Mouse (Mus musculus) MEL (cell line): ENCODE results near the gene Usp44. TPM values are rescaled to one million over a fixed set of nuclear protein-coding genes. Genes with fewer than 3 reads are reported as not detected.

Experiments used
- DNase-seq: peaks from one replicate; pipeline ENCODE4 v3.0.0; 2011; ENCODE audit warnings: low read depth, low spot score
- H3K27ac ChIP-seq: 2 replicates; pipeline ENCODE4 v1.5.1; 2012; ENCODE audit warnings: low read depth, mild to moderate bottlenecking, control low read depth, low read length, moderate library complexity; ENCODE audit not compliant: control insufficient read depth
- H3K27me3 ChIP-seq, 2 experiments: fragments of 150-350 bp in 1 of 2; sonication (generic) in 1 of 2; 2 replicates each; pipeline ENCODE4 v1.6.1; 2012; ENCODE audit warnings: low read length in 2 of 2, mild to moderate bottlenecking in 2 of 2, improper control_type of control experiment in 1 of 2, moderate library complexity in 1 of 2; ENCODE audit not compliant: insufficient read depth in 2 of 2, control insufficient read depth in 1 of 2
- H3K36me3 ChIP-seq, 2 experiments: 2 replicates each; pipeline ENCODE4 v1.6.1; 2012 to 2014; ENCODE audit warnings: low read length in 2 of 2, improper control_type of control experiment in 1 of 2, inconsistent platforms in 1 of 2, mild to moderate bottlenecking in 1 of 2; ENCODE audit not compliant: insufficient read depth in 2 of 2, control insufficient read depth in 1 of 2
- H3K4me1 ChIP-seq, 2 experiments: fragments of 150-350 bp in 1 of 2; sonication (generic) in 1 of 2; 2 replicates each; pipeline ENCODE4 v1.6.1; 2012; ENCODE audit warnings: low read length in 2 of 2, improper control_type of control experiment in 1 of 2, mild to moderate bottlenecking in 1 of 2; ENCODE audit not compliant: insufficient read depth in 2 of 2, control insufficient read depth in 1 of 2
- H3K4me3 ChIP-seq, 2 experiments: fragments of 150-350 bp in 1 of 2; sonication (generic) in 1 of 2; 2 replicates each; pipeline ENCODE4 v1.5.1; 2012; ENCODE audit warnings: low read depth in 2 of 2, low read length in 2 of 2, mild to moderate bottlenecking in 2 of 2, moderate library complexity in 2 of 2, control low read depth in 1 of 2, improper control_type of control experiment in 1 of 2; ENCODE audit not compliant: control insufficient read depth in 1 of 2, insufficient read depth in 1 of 2
- H3K79me2 ChIP-seq: 2 replicates; pipeline ENCODE4 v1.6.1; 2012; ENCODE audit warnings: mild to moderate bottlenecking, low read length, moderate library complexity; ENCODE audit not compliant: control insufficient read depth, poor library complexity, insufficient read depth
- H3K9ac ChIP-seq: 2 replicates; pipeline ENCODE4 v1.6.1; 2012; ENCODE audit warnings: low read depth, mild to moderate bottlenecking, control low read depth, low read length, moderate library complexity; ENCODE audit not compliant: control insufficient read depth, poor library complexity, severe bottlenecking
- H3K9me3 ChIP-seq: fragments of 150-350 bp; sonication (generic); replicated peaks from 2 replicates; pipeline ENCODE4 v1.6.1; 2012; ENCODE audit warnings: mild to moderate bottlenecking, low read length, improper control_type of control experiment, moderate library complexity; ENCODE audit not compliant: insufficient read depth
- BHLHE40 ChIP-seq: IDR thresholded peaks from 2 replicates; pipeline ENCODE4 v1.6.1; 2012; ENCODE audit warnings: low read depth, mild to moderate bottlenecking, inconsistent platforms, low read length, improper control_type of control experiment, borderline replicate concordance
- CHD2 ChIP-seq: IDR thresholded peaks from 2 replicates; pipeline ENCODE4 v1.6.1; 2011; ENCODE audit warnings: low read length, improper control_type of control experiment
- CTCF ChIP-seq, 3 experiments: IDR thresholded peaks in 2 of 3; conservative IDR thresholded peaks in 1 of 3; 2 replicates each; pipeline ENCODE4 v1.5.1; 2011 to 2012; ENCODE audit warnings: low read length in 3 of 3, low read depth in 2 of 3, mild to moderate bottlenecking in 2 of 3, improper control_type of control experiment in 1 of 3, inconsistent platforms in 1 of 3, mixed read lengths in 1 of 3, moderate library complexity in 1 of 3; ENCODE audit not compliant: control insufficient read depth in 1 of 3, insufficient read depth in 1 of 3, poor library complexity in 1 of 3, severe bottlenecking in 1 of 3
- E2F4 ChIP-seq: IDR thresholded peaks from 2 replicates; pipeline ENCODE4 v1.6.1; 2011; ENCODE audit warnings: low read depth, low read length, improper control_type of control experiment, borderline replicate concordance
- ELF1 ChIP-seq: IDR thresholded peaks from 2 replicates; pipeline ENCODE4 v1.6.1; 2014; ENCODE audit warnings: low read depth, mild to moderate bottlenecking, inconsistent platforms, low read length, improper control_type of control experiment, moderate library complexity
- EP300 ChIP-seq, 2 experiments: IDR thresholded peaks; 2 replicates each; pipeline ENCODE4 v1.6.1; 2011; ENCODE audit warnings: improper control_type of control experiment in 2 of 2, low read length in 2 of 2, low read depth in 1 of 2, mild to moderate bottlenecking in 1 of 2
- ETS1 ChIP-seq: IDR thresholded peaks from 2 replicates; pipeline ENCODE4 v1.6.1; 2012; ENCODE audit warnings: low read depth, mild to moderate bottlenecking, inconsistent platforms, low read length, improper control_type of control experiment, moderate library complexity
- GABPA ChIP-seq: IDR thresholded peaks from 2 replicates; pipeline ENCODE4 v1.6.1; 2012; ENCODE audit warnings: low read depth, mild to moderate bottlenecking, inconsistent platforms, low read length, improper control_type of control experiment, moderate library complexity
- GATA1 ChIP-seq: IDR thresholded peaks from 2 replicates; pipeline ENCODE4 v1.6.1; 2011; ENCODE audit warnings: low read depth, low read length, improper control_type of control experiment
- JUND ChIP-seq: IDR thresholded peaks from 2 replicates; pipeline ENCODE4 v1.6.1; 2011; ENCODE audit warnings: low read depth, mild to moderate bottlenecking, improper control_type of control experiment, low read length
- KAT2A ChIP-seq: conservative IDR thresholded peaks from 2 replicates; pipeline ENCODE4 v1.6.1; 2012; ENCODE audit warnings: low read depth, low read length, improper control_type of control experiment, inconsistent platforms
- MAFK ChIP-seq: IDR thresholded peaks from 2 replicates; pipeline ENCODE4 v1.6.1; 2011; ENCODE audit warnings: low read depth, mild to moderate bottlenecking, low read length, improper control_type of control experiment, borderline replicate concordance
- MAX ChIP-seq: IDR thresholded peaks from 2 replicates; pipeline ENCODE4 v1.6.1; 2011; ENCODE audit warnings: low read length, improper control_type of control experiment
- MEF2A ChIP-seq: IDR thresholded peaks from 2 replicates; pipeline ENCODE4 v1.6.1; 2014; ENCODE audit warnings: low read depth, mild to moderate bottlenecking, inconsistent platforms, low read length, improper control_type of control experiment; ENCODE audit not compliant: poor library complexity, insufficient replicate concordance, severe bottlenecking; ENCODE audit errors: extremely low read depth
- MXI1 ChIP-seq: IDR thresholded peaks from 2 replicates; pipeline ENCODE4 v1.6.1; 2011; ENCODE audit warnings: mild to moderate bottlenecking, low read depth, low read length, improper control_type of control experiment
- NRF1 ChIP-seq: IDR thresholded peaks from 2 replicates; pipeline ENCODE4 v1.6.1; 2014; ENCODE audit warnings: low read depth, mild to moderate bottlenecking, inconsistent platforms, low read length, improper control_type of control experiment, moderate library complexity; ENCODE audit not compliant: poor library complexity, insufficient read depth, severe bottlenecking
- POLR2AphosphoS5 ChIP-seq: IDR thresholded peaks from 2 replicates; pipeline ENCODE4 v1.6.1; 2012; ENCODE audit warnings: low read depth, borderline replicate concordance, mild to moderate bottlenecking, inconsistent platforms, low read length, moderate library complexity, mixed read lengths
- RAD21 ChIP-seq: IDR thresholded peaks from 2 replicates; pipeline ENCODE4 v1.6.1; 2011; ENCODE audit warnings: mild to moderate bottlenecking, low read depth, low read length, improper control_type of control experiment
- RCOR1 ChIP-seq: IDR thresholded peaks from 2 replicates; pipeline ENCODE4 v1.6.1; 2012; ENCODE audit warnings: low read depth, mild to moderate bottlenecking, inconsistent platforms, low read length, improper control_type of control experiment
- SIN3A ChIP-seq: IDR thresholded peaks from 2 replicates; pipeline ENCODE4 v1.6.1; 2012; ENCODE audit warnings: low read length, improper control_type of control experiment, inconsistent platforms
- SMC3 ChIP-seq: IDR thresholded peaks from 2 replicates; pipeline ENCODE4 v1.6.1; 2011; ENCODE audit warnings: low read depth, low read length, improper control_type of control experiment
- TAL1 ChIP-seq: IDR thresholded peaks from 2 replicates; pipeline ENCODE4 v1.6.1; 2012; ENCODE audit warnings: mild to moderate bottlenecking, inconsistent platforms, low read length, moderate library complexity, mixed read lengths
- TBP ChIP-seq: IDR thresholded peaks from 2 replicates; pipeline ENCODE4 v1.8.0; 2011; ENCODE audit warnings: low read depth, low read length, improper control_type of control experiment
- TCF12 ChIP-seq: IDR thresholded peaks from 2 replicates; pipeline ENCODE4 v1.6.1; 2014; ENCODE audit warnings: low read depth, mild to moderate bottlenecking, inconsistent platforms, low read length, improper control_type of control experiment, moderate library complexity
- UBTF ChIP-seq: IDR thresholded peaks from 2 replicates; pipeline ENCODE4 v1.6.1; 2012; ENCODE audit warnings: low read depth, mild to moderate bottlenecking, inconsistent platforms, low read length, improper control_type of control experiment, moderate library complexity, borderline replicate concordance; ENCODE audit not compliant: insufficient read depth
- USF1 ChIP-seq: IDR thresholded peaks from 2 replicates; pipeline ENCODE4 v1.6.1; 2014; ENCODE audit warnings: low read depth, mild to moderate bottlenecking, inconsistent platforms, low read length, improper control_type of control experiment, moderate library complexity
- ZC3H11A ChIP-seq: IDR thresholded peaks from 2 replicates; pipeline ENCODE4 v1.6.1; 2012; ENCODE audit warnings: low read depth, mild to moderate bottlenecking, inconsistent platforms, low read length, improper control_type of control experiment
- ZNF384 ChIP-seq: IDR thresholded peaks from 2 replicates; pipeline ENCODE4 v1.6.1; 2012; ENCODE audit warnings: low read depth, mild to moderate bottlenecking, inconsistent platforms, low read length, improper control_type of control experiment
- polyA plus RNA-seq, 2 experiments: library from polyadenylated mRNA; stranded (reverse) in 1 of 2; unstranded in 1 of 2; fragments of >175 nt in 1 of 2; fragments of >200 nt in 1 of 2; gene quantifications; 2 replicates each; pipeline versions ENCODE4 v1.2.1 to v1.2.4; 2012; ENCODE audit warnings: low replicate concordance in 2 of 2, low read depth in 1 of 2; ENCODE audit not compliant: insufficient read length in 2 of 2, insufficient read depth in 1 of 2, missing spikeins in 1 of 2
- total RNA-seq: library from RNA; depleted of rRNA; stranded (reverse); fragments of 300-350 nt; gene quantifications from 2 replicates; pipeline ENCODE4 v1.2.3, GENCODE M21; 2012

Usp44 gene
- total and polyA plus RNA-seq, 3 experiments, result 0.12 to 1.4 TPM; not detected in 1

- H3K36me3 ChIP-seq, result peaks cover 0 to 3% of the 10 kb centered on the region in 2 experiments; a peak in 1 of 4 replicates
- no peak overlapping the region for H3K9ac ChIP-seq
- H3K4me1 ChIP-seq, result no peaks in the 10 kb centered on the region; a peak in 1 of 4 replicates
- DNase-seq, result peak; percentile 16
- H3K4me3 ChIP-seq, result no peak overlapping the region
- H3K27ac ChIP-seq, result no peak overlapping the region
- H3K79me2 ChIP-seq, result no peaks in the 10 kb centered on the region
- peak in 2 of 3 experiments; percentile 9 to 17; a peak in 1 of 6 replicates for TF ChIP-seq CTCF (IDR thresholded peaks at IDR 0.05 in 2 of 3, conservative IDR thresholded peaks at IDR 0.05 in 1 of 3; ENCODE audit: control insufficient read depth in 1 of 3, insufficient read depth in 1 of 3, low read depth in 2 of 3, low read length in 3 of 3, poor library complexity in 1 of 3, severe bottlenecking in 1 of 3)
- TF ChIP-seq RAD21, result no peak
- no peak for TF ChIP-seq ELF1
- TF ChIP-seq GATA1, result no peak
- TF ChIP-seq ZNF384, result no peak
- no peak for TF ChIP-seq POLR2AphosphoS5
- TF ChIP-seq TCF12, result no peak
- no peak for TF ChIP-seq E2F4
- TF ChIP-seq SMC3, result 0 out of 2 replicates have a peak, but pooled peaks have one; percentile 6
- TF ChIP-seq NRF1, result no peak
- H3K9me3 ChIP-seq, result no peaks in the 10 kb centered on the region
- no peaks in the 10 kb centered on the region; a peak in 3 of 4 replicates for H3K27me3 ChIP-seq
These were observed 17.6 kb upstream of the Usp44 start for GRCm38 (mm10) chr10:93813755-93814154.

DNA sequence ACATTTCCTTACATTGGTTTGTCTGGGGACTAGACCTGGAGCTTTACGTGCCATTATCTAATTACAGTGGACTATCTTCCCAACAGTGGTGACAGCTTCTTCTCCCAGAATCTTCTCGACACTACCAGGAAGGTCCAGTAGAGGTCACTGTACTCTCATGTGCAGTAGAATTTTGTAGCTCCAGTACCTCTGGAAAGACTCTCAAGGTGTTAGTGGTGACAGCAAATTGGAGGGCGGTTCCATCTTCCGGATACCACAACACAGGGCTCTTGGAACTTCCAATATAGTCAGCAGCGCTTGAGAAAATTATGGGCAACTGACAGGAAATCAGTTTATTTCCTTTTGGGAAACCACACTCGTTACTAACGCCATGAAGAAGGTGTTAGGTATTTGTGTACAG is 12.7 kb upstream of the Usp44 start:
- DNase-seq, result peak; percentile 85
- 0 out of 2 replicates have a peak, but pooled peaks have one; percentile 20 for TF ChIP-seq MAX
- TF ChIP-seq CHD2, result no peak
- TF ChIP-seq SIN3A, result peak; percentile 75
- no peak for TF ChIP-seq ETS1
- no peak for TF ChIP-seq EP300 (IDR thresholded peaks at IDR 0.05; ENCODE audit: low read depth in 1 of 2, low read length in 2 of 2)
- 0 out of 2 replicates have a peak, but pooled peaks have one; percentile 21 for TF ChIP-seq RCOR1
- TF ChIP-seq SMC3, result peak; percentile 95
- no peak for TF ChIP-seq POLR2AphosphoS5
- TF ChIP-seq TBP, result no peak
- no peak for TF ChIP-seq TAL1
- no peak for TF ChIP-seq E2F4
- TF ChIP-seq CTCF (IDR thresholded peaks at IDR 0.05 in 2 of 3, conservative IDR thresholded peaks at IDR 0.05 in 1 of 3; ENCODE audit: control insufficient read depth in 1 of 3, insufficient read depth in 1 of 3, low read depth in 2 of 3, low read length in 3 of 3, poor library complexity in 1 of 3, severe bottlenecking in 1 of 3), result peak; percentile 58 to 98 (median 91)
- TF ChIP-seq MXI1, result peak; percentile 28; the same call in 1 of the 2 replicates
- no peak for TF ChIP-seq UBTF
- no peak for TF ChIP-seq MAFK
- peak; percentile 37; the same call in 1 of the 2 replicates for TF ChIP-seq ZNF384
- TF ChIP-seq USF1, result no peak
- TF ChIP-seq KAT2A, result no peak
- no peak for TF ChIP-seq MEF2A
- TF ChIP-seq TCF12, result no peak
- no peak for TF ChIP-seq GABPA
- TF ChIP-seq GATA1, result peak; percentile 29; the same call in 1 of the 2 replicates
- peak; percentile 50; the same call in 1 of the 2 replicates for TF ChIP-seq ELF1
- 0 out of 2 replicates have a peak, but pooled peaks have one; percentile 51 for TF ChIP-seq JUND
- TF ChIP-seq BHLHE40, result peak; percentile 47; the same call in 1 of the 2 replicates
- peak; percentile 92 for TF ChIP-seq ZC3H11A
- Histone ChIP-seq H3K27ac (no peak overlapping the region), H3K79me2 (no peaks in the 10 kb centered on the region), H3K4me1 (0 out of 4 replicates have a peak, but pooled peaks cover 0 to 3% of the 10 kb centered on the region in 2 experiments), H3K4me3 (peak overlapping the region in 1 of 2 experiments; percentile 12; a peak in 1 of 4 replicates), H3K36me3 (no peaks in the 10 kb centered on the region), H3K9me3 (no peaks in the 10 kb centered on the region), H3K9ac (no peak overlapping the region), H3K27me3 (no peaks in the 10 kb centered on the region; a peak in 1 of 4 replicates)
